Mouse (Mus musculus) liver, postnatal 0 days (tissue): ENCODE results near the gene Rprd1b.

Experiments
- CTCF ChIP-seq: sonication (generic); IDR thresholded peaks from 2 replicates; pipeline ENCODE4 v1.5.1; 2016; ENCODE audit warnings: antibody characterized with exemption, low read depth
- EP300 ChIP-seq: IDR thresholded peaks from 2 replicates; pipeline ENCODE4 v1.6.1; 2016; ENCODE audit warnings: antibody characterized with exemption, low read depth, mild to moderate bottlenecking

- no peak for TF ChIP-seq CTCF
- no peak for TF ChIP-seq EP300
Observed at GRCm38 (mm10) chr2:158068444-158068971, 40.2 kb downstream of the Rprd1b start.
